Mouse (Mus musculus) limb, embryonic 14.5 days (tissue): ENCODE data around the gene Pank2. TPM values are rescaled to one million over a fixed set of nuclear protein-coding genes. Genes with fewer than 3 reads are reported as not detected.

Source experiments
- ATAC-seq: fragments of 200-750 bp; cut with Nextera tagmentation; 2 replicates; pipeline ENCODE4 v1.8.0; 2017; ENCODE audit warnings: low read depth, moderate number of reproducible peaks, moderate TSS enrichment; ENCODE audit not compliant: low FRiP score
- DNase-seq: peaks from one replicate; pipeline ENCODE4 v3.0.0-alpha.2; 2015; ENCODE audit warnings: low spot score
- H3K27ac ChIP-seq: fragments of 300-500 bp; sonication (generic); replicated peaks from 2 replicates; pipeline ENCODE4 v1.5.1; 2014; ENCODE audit warnings: low read depth, mild to moderate bottlenecking, low read length, moderate library complexity, mixed read lengths
- H3K27me3 ChIP-seq: fragments of 300-500 bp; sonication (generic); 2 replicates; pipeline ENCODE4 v1.6.1; 2014; ENCODE audit warnings: low read length, mixed read lengths; ENCODE audit not compliant: control insufficient read depth, insufficient read depth
- H3K36me3 ChIP-seq: fragments of 300-500 bp; sonication (generic); 2 replicates; pipeline ENCODE4 v1.6.1; 2014; ENCODE audit warnings: mild to moderate bottlenecking, low read length, moderate library complexity, mixed read lengths; ENCODE audit not compliant: control insufficient read depth, insufficient read depth
- H3K4me1 ChIP-seq: fragments of 300-500 bp; sonication (generic); 2 replicates; pipeline ENCODE4 v1.6.1; 2014; ENCODE audit warnings: antibody characterized with exemption, low read length, mixed read lengths; ENCODE audit not compliant: control insufficient read depth, insufficient read depth
- H3K4me2 ChIP-seq: fragments of 300-500 bp; sonication (generic); replicated peaks from 2 replicates; pipeline ENCODE4 v1.6.1; 2014; ENCODE audit warnings: low read depth, mild to moderate bottlenecking, low read length, moderate library complexity; ENCODE audit not compliant: severe bottlenecking
- H3K4me3 ChIP-seq: fragments of 300-500 bp; sonication (generic); replicated peaks from 2 replicates; pipeline ENCODE4 v1.5.1; 2014; ENCODE audit warnings: low read length
- H3K9ac ChIP-seq: fragments of 300-500 bp; sonication (generic); 2 replicates; pipeline ENCODE4 v1.6.1; 2014; ENCODE audit warnings: mild to moderate bottlenecking, low read depth, low read length, moderate library complexity; ENCODE audit not compliant: severe bottlenecking
- H3K9me3 ChIP-seq: fragments of 300-500 bp; sonication (generic); 2 replicates; pipeline ENCODE4 v1.6.1; 2016; ENCODE audit warnings: low read length; ENCODE audit not compliant: control insufficient read depth
- POLR2A ChIP-seq: fragments of 200-500 bp; IDR thresholded peaks from 2 replicates; pipeline ENCODE4 v1.8.0; 2012; ENCODE audit warnings: inconsistent platforms, mild to moderate bottlenecking, moderate library complexity, borderline replicate concordance; ENCODE audit not compliant: insufficient read depth, insufficient read length; ENCODE audit errors: extremely low read depth
- whole genome bisulfite sequencing: fragments of 180-500 bp; shearing (Covaris S2); extraction: QIAGEN DNeasy Blood & Tissue Kit; methylation state at CpG from one replicate; pipeline ENCODE4 v1.1.7; 2014; 5-methylcytosine and 5-hydroxymethylcytosine counted together
- polyA plus RNA-seq, 2 experiments: library from polyadenylated mRNA; depleted of rRNA in 1 of 2; stranded (reverse) in 1 of 2; unstranded in 1 of 2; fragments of >200 nt; fragmentation: Nextera tagmentation in 1 of 2; extraction: Ambion mirVana in 1 of 2; gene quantifications; 2 replicates each; pipeline versions ENCODE4 v1.2.1 to v1.2.3; 2012 to 2014

Pank2 gene
- polyA plus RNA-seq, 2 experiments, result 44.6 to 47.2 TPM

DNA sequence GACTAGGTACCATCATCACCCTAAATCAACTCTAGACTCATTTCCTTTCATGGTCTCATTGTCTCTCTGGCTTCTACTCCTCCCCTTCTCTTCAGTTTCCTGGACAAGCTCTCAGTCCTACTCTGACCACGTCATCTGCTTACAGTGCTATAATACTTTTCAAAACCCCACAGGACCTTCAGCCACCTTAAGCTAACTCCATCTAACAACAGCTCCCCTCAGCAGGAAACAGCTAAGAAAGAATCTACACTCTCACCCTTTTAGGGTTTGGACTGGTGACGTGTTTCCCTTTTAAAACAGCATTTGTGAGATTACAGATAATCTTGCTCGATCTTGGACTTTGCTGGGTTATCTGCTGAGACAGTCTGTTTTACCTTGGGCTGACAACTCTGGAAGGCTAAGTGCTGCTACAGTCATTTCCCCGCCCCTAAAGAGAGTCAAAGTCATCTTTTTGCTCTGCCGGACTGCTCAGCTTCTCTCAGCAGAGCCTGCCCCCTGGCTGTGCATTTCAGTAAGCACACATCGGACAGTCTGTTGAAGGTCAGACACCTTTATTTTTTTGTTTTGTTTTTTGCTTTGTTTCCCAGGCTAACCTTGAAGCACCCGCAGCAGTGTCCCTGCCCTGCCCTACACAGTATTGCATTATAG lies 8.5 kb upstream of the Pank2 start:
- 19% methylated on average over 7 of the region's 7 CpGs for WGBS
- H3K36me3 ChIP-seq, result no peaks in the 10 kb centered on the region
- peak; percentile 76 for DNase-seq
- H3K4me3 ChIP-seq, result no peak overlapping the region
- 0 out of 2 replicates have a peak overlapping the region, but pooled peaks have one; percentile 33 for H3K27ac ChIP-seq
- 0 out of 2 replicates have a peak overlapping the region, but pooled peaks have one; percentile 11 for H3K4me2 ChIP-seq
- no peak for TF ChIP-seq POLR2A
- no peak overlapping the region for H3K9ac ChIP-seq
- ATAC-seq, result peak; percentile 83
- H3K4me1 ChIP-seq, result 0 out of 2 replicates have a peak, but pooled peaks cover 4% of the 10 kb centered on the region
- H3K27me3 ChIP-seq, result no peaks in the 10 kb centered on the region
- H3K9me3 ChIP-seq, result no peaks in the 10 kb centered on the region

- peak; percentile 73 for DNase-seq
- no peaks in the 10 kb centered on the region for H3K27me3 ChIP-seq
- 0 out of 2 replicates have a peak overlapping the region, but pooled peaks have one; percentile 11 for H3K4me2 ChIP-seq
- no peaks in the 10 kb centered on the region for H3K36me3 ChIP-seq
- H3K4me3 ChIP-seq, result no peak overlapping the region
- TF ChIP-seq POLR2A, result no peak
- 0 out of 2 replicates have a peak, but pooled peaks cover 4% of the 10 kb centered on the region for H3K4me1 ChIP-seq
- peak; percentile 56; the same call in 1 of the 2 replicates for ATAC-seq
- H3K9ac ChIP-seq, result no peak overlapping the region
- peak overlapping the region; percentile 33; the same call in 1 of the 2 replicates for H3K27ac ChIP-seq
- 25% methylated on average over 2 of the region's 2 CpGs for WGBS
- H3K9me3 ChIP-seq, result no peaks in the 10 kb centered on the region
Measured at GRCm38 (mm10) chr2:131254329-131254713, 8.0 kb upstream of the Pank2 start.

GRCm38 (mm10) chr2:131255738-131256137 lies 6.6 kb upstream of the Pank2 start:
- Histone ChIP-seq H3K36me3 (no peaks in the 10 kb centered on the region), H3K9ac (no peak overlapping the region), H3K4me1 (0 out of 2 replicates have a peak, but pooled peaks cover 4% of the 10 kb centered on the region), H3K27ac (no peak overlapping the region), H3K4me2 (no peak overlapping the region), H3K4me3 (no peak overlapping the region), H3K27me3 (no peaks in the 10 kb centered on the region), H3K9me3 (no peaks in the 10 kb centered on the region)
- TF ChIP-seq POLR2A, result no peak
- no peak for DNase-seq
- 55% methylated on average over 3 of the region's 3 CpGs for WGBS
- no peak for ATAC-seq

- H3K27me3 ChIP-seq, result no peaks in the 10 kb centered on the region
- 59% methylated on average over 8 of the region's 8 CpGs for WGBS
- no peak for DNase-seq
- no peaks in the 10 kb centered on the region for H3K36me3 ChIP-seq
- H3K9ac ChIP-seq, result no peak overlapping the region
- H3K4me3 ChIP-seq, result no peak overlapping the region
- no peak overlapping the region for H3K4me2 ChIP-seq
- ATAC-seq, result no peak
- no peak overlapping the region for H3K27ac ChIP-seq
- no peak for TF ChIP-seq POLR2A
- no peaks in the 10 kb centered on the region for H3K9me3 ChIP-seq
- H3K4me1 ChIP-seq, result peaks cover 11% of the 10 kb centered on the region
Measured at GRCm38 (mm10) chr2:131258693-131259092, 3.6 kb upstream of the Pank2 start.

GRCm38 (mm10) chr2:131260544-131261307 lies 1.6 kb upstream of the Pank2 start:
- no peak overlapping the region for H3K4me3 ChIP-seq
- DNase-seq, result no peak
- ATAC-seq, result no peak

More at GRCm38 (mm10) chr2:131260544-131261307, 1.6 kb upstream of the Pank2 start:
- peaks cover 19% of the 10 kb centered on the region for H3K4me1 ChIP-seq
- no peaks in the 10 kb centered on the region for H3K27me3 ChIP-seq
- H3K9ac ChIP-seq, result no peak overlapping the region
- H3K27ac ChIP-seq, result no peak overlapping the region
- no peak for TF ChIP-seq POLR2A
- WGBS, result 55% methylated on average over 9 of the region's 9 CpGs
- H3K4me2 ChIP-seq, result no peak overlapping the region
- H3K9me3 ChIP-seq, result no peaks in the 10 kb centered on the region
- H3K36me3 ChIP-seq, result no peaks in the 10 kb centered on the region
